Mouse (Mus musculus) limb, embryonic 15.5 days (tissue): ENCODE results near the gene Hoxd8. TPM values are rescaled to one million over a fixed set of nuclear protein-coding genes. Genes with fewer than 3 reads are reported as not detected.

ENCODE experiments used
- ATAC-seq: fragments of 200-750 bp; cut with Nextera tagmentation; 2 replicates; pipeline ENCODE4 v1.8.0; 2017; ENCODE audit warnings: low read depth, moderate TSS enrichment; ENCODE audit not compliant: insufficient number of reproducible peaks, low FRiP score, low TSS enrichment
- H3K27ac ChIP-seq: fragments of 300-500 bp; sonication (generic); 2 replicates; pipeline ENCODE4 v1.5.1; 2015; ENCODE audit warnings: moderate library complexity, mild to moderate bottlenecking, inconsistent platforms
- H3K27me3 ChIP-seq: fragments of 300-500 bp; sonication (generic); 2 replicates; pipeline ENCODE4 v1.6.1; 2015; ENCODE audit warnings: inconsistent platforms
- H3K36me3 ChIP-seq: fragments of 300-500 bp; sonication (generic); 2 replicates; pipeline ENCODE4 v1.6.1; 2015; ENCODE audit warnings: inconsistent platforms
- H3K4me1 ChIP-seq: fragments of 300-500 bp; sonication (generic); 2 replicates; pipeline ENCODE4 v1.6.1; 2015; ENCODE audit warnings: inconsistent platforms
- H3K4me2 ChIP-seq: fragments of 300-500 bp; sonication (generic); 2 replicates; pipeline ENCODE4 v1.6.1; 2015; ENCODE audit warnings: mild to moderate bottlenecking, inconsistent platforms
- H3K4me3 ChIP-seq: fragments of 300-500 bp; sonication (generic); 2 replicates; pipeline ENCODE4 v1.5.1; 2015; ENCODE audit warnings: mild to moderate bottlenecking, inconsistent platforms
- H3K9ac ChIP-seq: fragments of 300-500 bp; sonication (generic); 2 replicates; pipeline ENCODE4 v1.6.1; 2015; ENCODE audit warnings: inconsistent platforms
- H3K9me3 ChIP-seq: fragments of 300-500 bp; sonication (generic); 2 replicates; pipeline ENCODE4 v1.6.1; 2016; ENCODE audit warnings: inconsistent platforms
- WGBS: fragments of 180-500 bp; shearing (Covaris S2); methylation state at CpG from one replicate; pipeline ENCODE4 v1.1.7; 2015; 5-methylcytosine and 5-hydroxymethylcytosine counted together
- polyA plus RNA-seq: library from polyadenylated mRNA; unstranded; fragments of >200 nt; fragmentation: Nextera tagmentation; extraction: Ambion mirVana; gene quantifications from 2 replicates; pipeline ENCODE4 v1.2.1, GENCODE M21; 2015

The Hoxd8 gene
- polyA plus RNA-seq, 1 experiment from 2014 or later = 5.9 TPM

DNA sequence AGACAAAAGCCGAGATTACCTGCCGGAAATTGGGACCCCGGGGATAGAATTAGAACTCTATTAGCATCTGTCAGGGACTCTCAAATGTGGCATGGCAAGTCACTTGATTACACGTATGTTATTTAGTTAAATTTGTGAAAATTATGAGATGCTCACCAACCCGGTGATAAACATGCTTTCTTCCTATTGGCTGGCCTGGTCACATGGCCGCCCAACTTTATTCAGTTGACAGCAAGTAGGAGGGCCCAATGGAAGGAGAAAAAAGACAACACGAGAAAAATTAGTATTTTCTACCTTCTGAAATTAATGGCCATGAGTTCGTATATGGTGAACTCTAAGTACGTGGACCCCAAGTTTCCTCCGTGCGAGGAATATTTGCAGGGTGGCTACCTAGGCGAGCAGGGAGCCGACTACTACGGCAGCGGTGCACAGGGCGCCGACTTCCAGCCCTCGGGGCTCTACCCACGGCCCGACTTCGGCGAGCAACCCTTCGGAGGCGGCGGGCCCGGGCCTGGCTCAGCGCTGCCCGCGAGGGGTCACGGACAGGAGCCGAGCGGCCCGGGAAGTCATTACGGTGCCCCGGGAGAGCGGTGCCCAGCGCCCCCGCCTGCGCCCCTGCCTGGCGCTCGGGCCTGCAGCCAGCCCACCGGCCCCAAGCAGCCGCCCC, 22.7 kb downstream of the Hoxd8 start:
- H3K4me2 ChIP-seq = peak overlapping the region; percentile 43
- no peak overlapping the region for H3K27ac ChIP-seq
- WGBS = 8% methylated on average over 39 of the region's 43 CpGs
- no peaks in the 10 kb centered on the region for H3K9me3 ChIP-seq
- no peak for ATAC-seq
- no peaks in the 10 kb centered on the region for H3K36me3 ChIP-seq
- peak overlapping the region; percentile 33 for H3K4me3 ChIP-seq
- no peak overlapping the region for H3K9ac ChIP-seq
- H3K4me1 ChIP-seq = peaks cover 15% of the 10 kb centered on the region
- H3K27me3 ChIP-seq = peaks cover 95% of the 10 kb centered on the region

DNA sequence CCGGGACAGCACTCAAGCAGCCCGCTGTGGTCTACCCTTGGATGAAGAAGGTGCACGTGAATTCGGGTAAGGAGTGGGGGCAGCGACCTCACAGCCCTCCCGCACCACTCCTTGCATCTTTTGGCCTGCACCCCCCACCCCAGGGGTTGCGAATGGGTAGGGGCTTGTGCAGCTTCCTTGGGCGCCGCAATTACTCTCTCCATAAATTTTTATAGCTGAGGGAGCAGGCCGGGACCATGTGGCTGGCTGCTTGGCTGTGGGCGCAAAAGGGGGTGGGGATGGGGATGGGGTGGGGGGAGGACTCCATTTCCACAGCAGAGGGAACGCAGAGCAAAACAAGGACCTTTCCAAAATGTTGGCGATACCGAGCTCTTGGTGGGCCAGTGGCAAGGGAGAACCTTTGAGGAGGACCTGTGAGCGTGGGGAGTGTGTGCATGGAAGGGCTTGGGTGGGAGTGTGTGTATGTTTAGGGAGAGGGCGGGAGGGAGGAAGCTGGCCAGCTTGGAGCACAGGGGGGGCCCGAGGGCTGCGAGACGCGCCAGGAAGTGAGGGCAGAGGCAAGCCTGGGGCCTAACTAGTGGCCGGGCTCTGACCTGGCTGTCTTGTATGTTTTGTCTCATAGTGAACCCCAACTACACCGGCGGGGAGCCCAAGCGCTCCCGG, 23.4 kb downstream of the Hoxd8 start:
- Histone ChIP-seq H3K27ac (no peak overlapping the region), H3K36me3 (no peaks in the 10 kb centered on the region), H3K27me3 (peaks cover 95% of the 10 kb centered on the region), H3K9me3 (no peaks in the 10 kb centered on the region), H3K4me2 (peak overlapping the region; percentile 43), H3K4me3 (peak overlapping the region; percentile 33), H3K9ac (no peak overlapping the region), H3K4me1 (peaks cover 21% of the 10 kb centered on the region)
- ATAC-seq = no peak
- 17% methylated on average over 25 of the region's 25 CpGs for WGBS

DNA sequence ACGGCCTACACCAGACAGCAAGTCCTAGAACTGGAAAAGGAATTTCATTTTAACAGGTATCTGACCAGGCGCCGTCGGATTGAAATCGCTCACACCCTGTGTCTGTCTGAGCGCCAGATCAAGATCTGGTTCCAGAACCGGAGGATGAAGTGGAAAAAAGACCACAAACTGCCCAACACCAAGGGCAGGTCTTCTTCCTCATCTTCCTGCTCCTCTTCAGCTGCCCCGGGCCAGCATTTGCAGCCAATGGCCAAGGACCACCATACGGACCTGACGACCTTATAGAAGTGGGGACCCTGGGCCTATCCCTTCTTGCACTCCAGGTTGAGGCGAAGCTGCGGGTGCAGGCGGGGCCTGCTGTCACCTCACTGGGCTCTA, 23.9 kb downstream of the Hoxd8 start:
- Histone ChIP-seq H3K27me3 (peaks cover 94% of the 10 kb centered on the region), H3K4me3 (no peak overlapping the region), H3K9me3 (no peaks in the 10 kb centered on the region), H3K9ac (no peak overlapping the region), H3K4me1 (peaks cover 22% of the 10 kb centered on the region), H3K27ac (no peak overlapping the region), H3K36me3 (no peaks in the 10 kb centered on the region), H3K4me2 (no peak overlapping the region)
- ATAC-seq = no peak; the same call in 1 of the 2 replicates
- 43% methylated on average over 13 of the region's 13 CpGs for WGBS

DNA sequence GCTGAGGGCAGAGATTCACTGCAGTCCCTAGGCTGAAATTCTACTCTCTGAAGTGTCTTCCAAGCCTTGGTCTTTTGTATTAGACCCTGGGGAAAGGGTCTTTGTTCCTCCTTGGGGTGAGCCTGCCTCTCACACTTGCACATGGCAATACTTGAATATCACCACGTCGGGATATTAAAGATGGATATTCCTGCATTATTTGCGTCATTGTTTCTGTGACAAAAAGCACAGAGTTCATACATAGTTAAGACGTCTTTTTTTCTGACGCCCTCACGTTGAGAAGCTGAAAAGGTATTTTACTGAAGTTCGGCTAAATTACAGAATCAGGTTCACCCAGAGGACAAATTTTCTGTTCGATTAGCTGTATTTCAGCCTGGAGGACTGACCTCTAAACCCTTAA, 25.9 kb downstream of the Hoxd8 start:
- no peak overlapping the region for H3K4me3 ChIP-seq
- peaks cover 94% of the 10 kb centered on the region for H3K27me3 ChIP-seq
- H3K27ac ChIP-seq = no peak overlapping the region
- no peaks in the 10 kb centered on the region for H3K9me3 ChIP-seq
- H3K4me2 ChIP-seq = no peak overlapping the region
- ATAC-seq = no peak
- 43% methylated on average over 8 of the region's 8 CpGs for WGBS
- no peaks in the 10 kb centered on the region for H3K36me3 ChIP-seq
- H3K4me1 ChIP-seq = peaks cover 22% of the 10 kb centered on the region
- H3K9ac ChIP-seq = no peak overlapping the region

DNA sequence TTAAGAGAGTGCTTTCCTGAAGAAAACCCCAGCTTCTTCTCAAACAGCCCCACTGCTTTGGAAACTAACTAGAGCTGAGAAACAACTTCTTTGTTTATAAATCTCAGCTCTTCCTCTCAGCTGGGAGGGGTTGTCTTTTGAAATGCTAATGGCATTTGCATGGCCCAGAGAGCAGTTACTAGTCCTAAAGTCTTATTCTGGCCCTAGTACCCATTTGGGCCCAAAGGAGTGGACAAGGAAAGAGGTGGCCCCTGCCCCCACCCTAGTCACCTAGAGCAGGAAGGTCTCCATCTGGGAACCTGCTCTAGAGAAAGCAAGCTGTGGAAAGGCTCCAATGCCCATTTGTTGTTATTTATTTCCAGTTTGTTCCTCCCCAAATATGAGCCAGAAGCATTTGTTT, 26.6 kb downstream of the Hoxd8 start:
- Histone ChIP-seq H3K4me3 (no peak overlapping the region), H3K4me1 (peaks cover 29% of the 10 kb centered on the region), H3K27ac (no peak overlapping the region), H3K4me2 (no peak overlapping the region), H3K27me3 (peaks cover 94% of the 10 kb centered on the region), H3K9me3 (no peaks in the 10 kb centered on the region), H3K9ac (no peak overlapping the region), H3K36me3 (no peaks in the 10 kb centered on the region)
- no peak for ATAC-seq

DNA sequence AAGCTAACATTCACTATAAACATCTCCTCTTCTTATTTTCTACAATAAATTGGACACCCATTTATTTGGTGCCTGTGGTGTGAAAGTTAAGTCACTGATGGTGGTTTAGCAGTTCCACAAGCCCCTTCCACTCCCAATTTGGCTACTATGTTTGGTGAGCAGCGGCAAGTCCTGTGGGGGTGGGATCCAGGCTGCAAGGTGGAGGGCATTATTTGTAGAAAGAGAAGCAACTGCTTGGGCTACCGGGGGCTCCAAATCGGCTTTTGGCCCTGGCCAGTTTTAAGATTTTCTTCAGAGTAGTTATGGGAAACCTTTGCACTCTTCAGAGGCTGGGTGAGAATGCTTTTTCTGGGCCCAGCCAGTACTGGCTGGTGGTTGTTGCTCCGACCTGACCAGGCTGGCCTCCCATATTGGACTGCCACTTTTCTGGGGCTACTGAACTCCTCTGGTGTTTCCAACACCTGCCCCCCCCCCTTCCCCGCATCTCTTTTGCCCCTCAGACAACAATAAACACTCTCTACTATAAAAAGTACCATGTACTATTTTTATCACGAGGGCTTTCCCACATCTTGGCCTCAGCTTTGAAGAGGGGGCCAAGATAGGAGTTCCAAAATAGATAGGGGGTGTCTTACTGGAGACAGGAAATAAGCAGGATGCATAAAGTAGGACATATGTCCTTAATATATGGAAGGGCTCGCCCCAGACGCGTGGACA, 27.5 kb downstream of the Hoxd8 start:
- no peak overlapping the region for H3K27ac ChIP-seq
- peaks cover 34% of the 10 kb centered on the region for H3K4me1 ChIP-seq
- H3K4me2 ChIP-seq = 0 out of 2 replicates have a peak overlapping the region, but pooled peaks have one; percentile 32
- peaks cover 94% of the 10 kb centered on the region for H3K27me3 ChIP-seq
- no peak overlapping the region for H3K9ac ChIP-seq
- H3K9me3 ChIP-seq = no peaks in the 10 kb centered on the region
- ATAC-seq = no peak
- 28% methylated on average over 9 of the region's 9 CpGs for WGBS
- H3K36me3 ChIP-seq = no peaks in the 10 kb centered on the region
- no peak overlapping the region for H3K4me3 ChIP-seq

DNA sequence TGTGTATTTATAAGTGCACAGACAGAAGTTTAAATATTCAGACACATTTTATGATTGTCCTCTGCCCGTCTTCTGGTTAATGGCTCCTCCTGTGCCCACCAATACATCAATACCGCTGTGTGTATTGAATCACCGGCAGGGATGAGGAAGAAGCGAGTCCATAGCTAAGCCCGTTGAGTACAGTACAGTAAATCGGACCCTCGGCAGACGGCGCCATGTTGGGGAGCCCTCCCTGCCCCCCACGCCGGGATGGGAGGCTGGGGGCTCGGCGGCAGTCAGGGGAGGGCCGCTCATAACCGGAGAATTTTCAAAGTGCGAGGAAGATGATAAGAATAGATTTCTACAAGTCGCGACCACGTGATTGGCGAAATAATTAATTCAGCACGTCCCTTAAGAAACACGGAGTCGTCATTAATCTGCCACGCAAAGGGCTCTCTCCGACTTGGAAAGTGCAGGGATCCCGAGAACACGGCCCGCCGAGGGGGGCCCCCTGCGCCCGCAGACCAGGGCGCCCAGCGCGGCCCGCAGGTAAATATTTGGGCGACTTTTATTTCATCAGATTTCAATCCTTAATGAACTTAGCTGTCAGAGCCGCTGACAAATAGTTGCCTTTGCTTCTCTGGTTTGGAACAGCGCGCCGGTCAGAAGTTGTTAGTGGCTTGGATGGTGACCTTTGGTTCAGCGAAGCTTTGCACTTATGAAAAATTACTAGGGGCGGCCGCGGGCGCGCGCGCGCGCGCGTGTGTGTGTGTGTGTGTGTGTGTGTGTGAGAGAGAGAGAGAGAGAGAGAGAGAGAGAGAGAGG, 28.3 kb downstream of the Hoxd8 start:
- Histone ChIP-seq H3K4me2 (peak overlapping the region; percentile 32), H3K27me3 (peaks cover 94% of the 10 kb centered on the region), H3K4me1 (peaks cover 30% of the 10 kb centered on the region), H3K4me3 (peak overlapping the region; percentile 19), H3K9ac (no peak overlapping the region), H3K9me3 (no peaks in the 10 kb centered on the region), H3K27ac (no peak overlapping the region), H3K36me3 (no peaks in the 10 kb centered on the region)
- no peak for ATAC-seq
- 4% methylated on average over 52 of the region's 52 CpGs for WGBS

DNA sequence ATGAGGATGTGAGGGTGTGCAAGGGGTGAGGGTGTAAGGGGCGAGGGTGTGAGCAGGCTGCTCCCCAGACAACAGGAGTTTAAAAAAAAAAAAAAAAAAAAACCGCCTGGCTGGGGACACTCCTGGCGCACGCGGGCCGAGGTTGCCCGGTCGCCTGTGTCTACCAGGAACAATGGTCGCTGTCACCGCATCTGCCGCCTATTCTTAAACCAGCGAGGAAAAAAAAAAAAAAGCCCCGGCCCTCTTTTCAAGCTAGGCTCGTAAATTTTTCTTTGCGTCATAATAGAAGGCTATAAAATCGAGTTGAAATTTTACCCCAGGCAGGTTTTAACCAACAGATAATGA, 28.9 kb downstream of the Hoxd8 start:
- no peaks in the 10 kb centered on the region for H3K36me3 ChIP-seq
- no peaks in the 10 kb centered on the region for H3K9me3 ChIP-seq
- WGBS = 5% methylated on average over 13 of the region's 16 CpGs
- no peak overlapping the region for H3K9ac ChIP-seq
- peaks cover 94% of the 10 kb centered on the region for H3K27me3 ChIP-seq
- peaks cover 31% of the 10 kb centered on the region for H3K4me1 ChIP-seq
- no peak overlapping the region for H3K27ac ChIP-seq
- peak overlapping the region; percentile 32 for H3K4me2 ChIP-seq
- ATAC-seq = no peak
- peak overlapping the region; percentile 19; the same call in 1 of the 2 replicates for H3K4me3 ChIP-seq

DNA sequence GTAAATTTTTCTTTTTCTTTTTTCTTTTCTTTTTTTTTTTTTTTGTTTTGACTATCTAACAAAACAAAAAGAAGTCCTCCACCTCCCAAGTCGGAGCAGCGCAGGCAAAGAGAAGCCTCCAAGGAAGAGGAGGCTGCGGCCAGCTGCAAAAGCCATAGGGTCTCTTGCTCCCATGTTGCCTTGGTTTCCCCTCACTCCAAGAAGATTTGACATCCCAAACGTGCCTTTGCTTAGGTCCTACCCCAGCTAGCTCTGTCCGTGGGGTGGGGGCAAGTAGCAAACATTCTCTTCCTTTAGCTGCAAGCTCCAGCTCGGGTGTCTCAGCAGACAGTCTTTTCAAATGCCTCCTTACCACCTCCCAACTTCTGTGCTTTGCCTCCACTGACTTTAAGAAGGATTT, 29.4 kb downstream of the Hoxd8 start:
- no peaks in the 10 kb centered on the region for H3K9me3 ChIP-seq
- H3K27me3 ChIP-seq = peaks cover 94% of the 10 kb centered on the region
- H3K27ac ChIP-seq = no peak overlapping the region
- peaks cover 34% of the 10 kb centered on the region for H3K4me1 ChIP-seq
- no peak for ATAC-seq
- no peaks in the 10 kb centered on the region for H3K36me3 ChIP-seq
- H3K9ac ChIP-seq = no peak overlapping the region
- H3K4me3 ChIP-seq = no peak overlapping the region
- WGBS = 12% methylated on average over 6 of the region's 6 CpGs
- no peak overlapping the region; the same call in 1 of the 2 replicates for H3K4me2 ChIP-seq

DNA sequence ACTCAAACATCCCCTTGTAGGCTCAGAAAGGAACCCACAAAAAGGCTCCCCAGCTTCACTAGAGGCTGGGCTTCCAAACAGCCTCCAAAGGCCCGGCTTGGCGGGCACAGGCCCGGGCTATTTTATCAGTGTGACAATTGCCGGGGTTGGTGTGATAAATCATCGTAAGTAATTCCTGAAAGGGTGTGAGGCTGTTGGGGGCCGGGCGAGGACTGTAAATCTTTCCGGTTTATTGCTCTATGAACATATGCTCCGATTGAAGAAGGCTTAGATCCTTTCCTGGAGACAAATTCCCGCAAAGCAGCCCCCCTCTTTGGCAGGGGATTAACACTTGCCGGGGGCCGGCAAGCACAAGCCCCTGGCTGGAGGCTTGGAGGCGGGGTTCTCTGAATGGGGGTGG, 30.0 kb downstream of the Hoxd8 start:
- Histone ChIP-seq H3K36me3 (no peaks in the 10 kb centered on the region), H3K27me3 (peaks cover 94% of the 10 kb centered on the region), H3K4me1 (peaks cover 35% of the 10 kb centered on the region), H3K9me3 (no peaks in the 10 kb centered on the region), H3K4me2 (no peak overlapping the region), H3K27ac (no peak overlapping the region), H3K4me3 (no peak overlapping the region), H3K9ac (no peak overlapping the region)
- WGBS = 15% methylated on average over 13 of the region's 13 CpGs
- no peak for ATAC-seq

DNA sequence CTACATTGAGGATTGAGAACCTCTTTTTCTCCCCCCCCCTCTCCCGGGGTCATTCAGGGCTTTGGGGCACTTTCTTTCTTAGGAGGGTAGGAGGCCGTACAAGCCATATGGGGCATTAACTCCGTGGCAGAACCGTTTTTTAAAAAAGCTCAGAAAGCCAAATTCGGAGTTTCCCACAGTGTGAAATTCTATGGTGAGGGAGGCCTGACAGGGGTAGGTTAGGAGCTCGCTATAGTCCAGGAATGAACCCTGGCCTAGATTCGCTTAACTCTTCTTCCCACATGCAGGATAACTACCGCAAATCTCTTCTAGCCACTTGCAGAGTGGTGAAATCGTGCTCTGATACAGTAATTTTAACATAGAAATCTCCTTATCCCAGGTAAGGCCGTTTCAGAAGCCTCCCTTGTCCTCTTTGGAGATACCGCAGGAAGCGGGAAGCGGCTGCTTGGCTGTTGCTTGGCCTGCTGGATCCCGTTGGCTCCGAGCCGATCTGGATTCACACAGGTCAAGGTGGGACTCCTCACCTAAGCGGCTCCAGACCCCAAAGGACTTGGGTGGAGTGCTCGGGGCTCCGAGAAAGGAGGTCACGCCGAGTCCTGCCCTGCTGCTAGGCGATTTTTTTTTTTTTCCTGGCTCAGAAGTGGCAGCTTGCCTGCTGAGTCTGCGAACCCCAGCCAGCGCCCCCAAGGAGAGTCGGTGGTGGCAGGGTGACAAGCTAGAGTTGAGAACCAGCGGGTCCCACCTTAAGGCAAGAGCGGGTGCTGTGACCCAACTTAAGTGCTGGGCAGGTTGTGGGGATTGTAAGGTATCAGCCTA, 30.8 kb downstream of the Hoxd8 start:
- WGBS = 15% methylated on average over 27 of the region's 27 CpGs
- peak overlapping the region; percentile 30 for H3K4me2 ChIP-seq
- peaks cover 39% of the 10 kb centered on the region for H3K4me1 ChIP-seq
- no peak overlapping the region for H3K27ac ChIP-seq
- H3K9ac ChIP-seq = no peak overlapping the region
- H3K4me3 ChIP-seq = 0 out of 2 replicates have a peak overlapping the region, but pooled peaks have one; percentile 13
- H3K9me3 ChIP-seq = no peaks in the 10 kb centered on the region
- H3K27me3 ChIP-seq = peaks cover 98% of the 10 kb centered on the region
- no peaks in the 10 kb centered on the region for H3K36me3 ChIP-seq
- no peak for ATAC-seq
